Comparison of ENCODE assay signal across 10 mouse cellular contexts in the genomic region with DNA sequence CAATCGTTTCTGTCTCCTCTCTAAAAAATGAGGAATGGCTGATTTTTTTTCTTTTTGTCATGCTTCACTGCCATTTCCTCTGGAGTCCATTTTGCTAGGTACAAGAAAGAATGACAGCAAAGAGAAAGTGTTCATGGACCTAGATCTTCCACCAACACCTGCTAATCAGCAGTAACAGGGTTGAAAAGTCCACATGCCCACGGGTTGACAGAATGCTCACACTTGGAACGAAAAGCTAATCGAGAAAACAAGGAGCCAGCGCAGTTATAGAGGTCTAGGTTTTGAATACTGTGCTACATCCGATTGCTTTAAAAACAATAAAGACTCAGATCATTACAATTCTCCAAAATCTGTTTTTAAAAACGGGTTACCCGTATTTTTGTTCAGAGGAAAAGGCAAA. TPM values are rescaled to one million over a fixed set of nuclear protein-coding genes. Genes with fewer than 3 reads are reported as not detected.
A peak's percentile ranks its signal among the peaks of the same experiment; 100 is the strongest.
DNase-seq lines count a peak whose midpoint lies in the region; ATAC-seq and TF ChIP-seq lines count a peak whose summit lies in the region.
"Had no signal": no experiment of that assay in that cellular context is flagged by ENCODE, and none has a peak within 500 bp of the region (broad histone marks: within the 10 kb centered on the region; RNA-seq: fewer than 3 reads in every experiment).

No protein-coding gene starts in this region.

- no peak for ATAC-seq in hindbrain, embryonic 13.5 days (ENCODE audit: low FRiP score)
- ATAC-seq in hindbrain, embryonic 11.5 days (ENCODE audit: low FRiP score): no peak
- ATAC-seq in neural tube, embryonic 12.5 days (ENCODE audit: low FRiP score, low read depth): no peak
- no peak for ATAC-seq in limb, embryonic 12.5 days (ENCODE audit: insufficient number of reproducible peaks, insufficient read depth, low FRiP score, low TSS enrichment, low read depth)

- intact Hi-C loops in left cerebral cortex, postnatal 36 days (cut with DNase I): no loop called here

- H3K4me3 ChIP-seq in hindbrain, embryonic 13.5 days: peak overlapping the region; percentile 62
- no peak overlapping the region for H3K4me3 ChIP-seq in hindbrain, embryonic 11.5 days (ENCODE audit: low read depth, low read length)
- no peak overlapping the region for H3K4me3 ChIP-seq in neural tube, embryonic 12.5 days
- H3K4me3 ChIP-seq in limb, embryonic 12.5 days (replicated peaks): no peak overlapping the region
- H3K4me3 ChIP-seq in small intestine, adult 2 months (ENCODE audit: low read depth, low read length): no peak overlapping the region

- H3K36me3 ChIP-seq in hindbrain, embryonic 13.5 days: no peaks in the 10 kb centered on the region
- no peaks in the 10 kb centered on the region for H3K36me3 ChIP-seq in hindbrain, embryonic 11.5 days (ENCODE audit: control insufficient read depth, insufficient read depth, low read length)
- no peaks in the 10 kb centered on the region for H3K36me3 ChIP-seq in neural tube, embryonic 12.5 days
- H3K36me3 ChIP-seq in limb, embryonic 12.5 days: no peaks in the 10 kb centered on the region
- H3K36me3 ChIP-seq in small intestine, adult 2 months (ENCODE audit: control insufficient read depth, insufficient read depth, low read length): no peaks in the 10 kb centered on the region

- TF ChIP-seq CTCF in small intestine, adult 2 months (IDR thresholded peaks at IDR 0.05; ENCODE audit: extremely low read depth, insufficient read length, insufficient replicate concordance, low read depth, low read length): no peak

- H3K4me1 ChIP-seq in hindbrain, embryonic 13.5 days (replicated peaks): peaks cover 19% of the 10 kb centered on the region
- H3K4me1 ChIP-seq in hindbrain, embryonic 11.5 days (replicated peaks; ENCODE audit: control insufficient read depth, insufficient read depth, low read length): no peaks in the 10 kb centered on the region
- H3K4me1 ChIP-seq in neural tube, embryonic 12.5 days: peaks cover 4% of the 10 kb centered on the region; the same call in 1 of the 2 replicates
- peaks cover 16% of the 10 kb centered on the region for H3K4me1 ChIP-seq in limb, embryonic 12.5 days (replicated peaks)
- peaks cover 18% of the 10 kb centered on the region; the same call in 1 of the 2 replicates for H3K4me1 ChIP-seq in small intestine, adult 2 months (ENCODE audit: control insufficient read depth, insufficient read depth, insufficient read length, low read length)

- peak overlapping the region; percentile 62; the same call in 1 of the 2 replicates for H3K4me2 ChIP-seq in hindbrain, embryonic 13.5 days
- no peak overlapping the region for H3K4me2 ChIP-seq in hindbrain, embryonic 11.5 days (replicated peaks; ENCODE audit: low read depth, low read length)
- H3K4me2 ChIP-seq in neural tube, embryonic 12.5 days (replicated peaks): peak overlapping the region; percentile 75; the same call in 1 of the 2 replicates
- no peak overlapping the region for H3K4me2 ChIP-seq in limb, embryonic 12.5 days

- no peak for TF ChIP-seq POLR2A in small intestine, adult 2 months (IDR thresholded peaks at IDR 0.05; ENCODE audit: low read depth, low read length)

- DNase-seq in hindbrain, embryonic 11.5 days (ENCODE audit: low spot score): no peak
- DNase-seq in neural tube, embryonic 10.5 days (ENCODE audit: extremely low spot score, low spot score): no peak
- no peak for DNase-seq in spleen, postnatal 36 days (ENCODE audit: low spot score in 2 of 2)
- DNase-seq in left cerebral cortex, postnatal 36 days (ENCODE audit: low spot score in 2 of 2): no peak
- DNase-seq: cerebellum, adult 11 months had no signal

- H3K27me3 ChIP-seq in hindbrain, embryonic 13.5 days: no peaks in the 10 kb centered on the region
- H3K27me3 ChIP-seq in hindbrain, embryonic 11.5 days (ENCODE audit: control insufficient read depth, insufficient read depth, low read length): no peaks in the 10 kb centered on the region
- no peaks in the 10 kb centered on the region for H3K27me3 ChIP-seq in neural tube, embryonic 12.5 days (replicated peaks)
- no peaks in the 10 kb centered on the region for H3K27me3 ChIP-seq in limb, embryonic 12.5 days
- no peaks in the 10 kb centered on the region for H3K27me3 ChIP-seq in small intestine, adult 2 months (ENCODE audit: control insufficient read depth, insufficient read depth, low read length)

- H3K27ac ChIP-seq in hindbrain, embryonic 13.5 days: peak overlapping the region; percentile 35
- H3K27ac ChIP-seq in hindbrain, embryonic 11.5 days (ENCODE audit: low read depth, low read length): no peak overlapping the region
- H3K27ac ChIP-seq in neural tube, embryonic 12.5 days: no peak overlapping the region
- H3K27ac ChIP-seq in limb, embryonic 12.5 days: 0 out of 2 replicates have a peak overlapping the region, but pooled peaks have one; percentile 98
- peak overlapping the region; percentile 83 for H3K27ac ChIP-seq in small intestine, adult 2 months (ENCODE audit: insufficient read depth, low read depth, low read length)

- H3K9me3 ChIP-seq in hindbrain, embryonic 13.5 days: no peaks in the 10 kb centered on the region
- no peaks in the 10 kb centered on the region for H3K9me3 ChIP-seq in hindbrain, embryonic 11.5 days (ENCODE audit: control insufficient read depth, low read length)
- no peaks in the 10 kb centered on the region for H3K9me3 ChIP-seq in neural tube, embryonic 12.5 days
- no peaks in the 10 kb centered on the region for H3K9me3 ChIP-seq in limb, embryonic 12.5 days
- H3K9me3 ChIP-seq: megakaryocyte, embryonic 14.5 days had no signal

- no peak overlapping the region for H3K9ac ChIP-seq in hindbrain, embryonic 13.5 days
- no peak overlapping the region for H3K9ac ChIP-seq in hindbrain, embryonic 11.5 days (ENCODE audit: low read depth, low read length)
- H3K9ac ChIP-seq in neural tube, embryonic 12.5 days: no peak overlapping the region
- H3K9ac ChIP-seq in limb, embryonic 12.5 days (replicated peaks): no peak overlapping the region

- 87% methylated on average over 8 of the region's 8 CpGs for WGBS in hindbrain, embryonic 13.5 days
- WGBS in hindbrain, embryonic 11.5 days: 92% methylated on average over 8 of the region's 8 CpGs
- 92% methylated on average over 8 of the region's 8 CpGs for WGBS in neural tube, embryonic 12.5 days
- WGBS in limb, embryonic 12.5 days: 86% methylated on average over 8 of the region's 8 CpGs
- WGBS in small intestine, adult 2 months: 47% methylated on average over 8 of the region's 8 CpGs

RNA-seq across cellular contexts. Expression of a gene that starts 8.9 kb away (rescaled TPM):
- polyA plus RNA-seq in hindbrain, embryonic 13.5 days (2015; fragmentation: Nextera tagmentation; extraction: Ambion mirVana): 133 TPM in 2 replicates
- 209 and 224 TPM in 2 replicates for polyA plus RNA-seq in hindbrain, embryonic 11.5 days (2014; fragmentation: Nextera tagmentation; extraction: Ambion mirVana)
- polyA plus RNA-seq in neural tube, embryonic 12.5 days (2016; fragmentation: Nextera tagmentation; extraction: Ambion mirVana): 163 and 176 TPM in 2 replicates
- polyA plus RNA-seq in limb, embryonic 12.5 days (2016; fragmentation: Nextera tagmentation; extraction: Ambion mirVana): 210 and 217 TPM in 2 replicates
- polyA plus RNA-seq in small intestine, adult 2 months (2012; rRNA removed): 10.3 and 13.9 TPM in 2 replicates
- total RNA-seq in left cerebral cortex, postnatal 36 days (2021): 10 to 100 TPM; 76.0 to 96.7 TPM

Comparison
In these comparisons a context has a peak if more than half of its experiments do, and no peak if none do; other contexts are left out.
1. H3K27ac ChIP-seq: peak in hindbrain, embryonic 13.5 days (single experiment), limb, embryonic 12.5 days (single experiment) and small intestine, adult 2 months (single experiment); none in hindbrain, embryonic 11.5 days (single experiment) and neural tube, embryonic 12.5 days (single experiment).
2. H3K4me2 ChIP-seq: peak in hindbrain, embryonic 13.5 days (single experiment) and neural tube, embryonic 12.5 days (single experiment); none in hindbrain, embryonic 11.5 days (single experiment) and limb, embryonic 12.5 days (single experiment).